Mouse (Mus musculus) lung, postnatal 0 days (tissue): ENCODE results near the gene Gm45021. TPM values are rescaled to one million over a fixed set of nuclear protein-coding genes. Genes with fewer than 3 reads are reported as not detected.

Experiments used
- ATAC-seq: fragments of 200-750 bp; cut with Nextera tagmentation; 2 replicates; pipeline ENCODE4 v1.8.0; 2017; ENCODE audit warnings: moderate library complexity
- DNase-seq: peaks from one replicate; pipeline ENCODE4 v3.0.0-alpha.2; 2016; ENCODE audit warnings: low spot score
- H3K27ac ChIP-seq: fragments of 300-500 bp; sonication (generic); 2 replicates; pipeline ENCODE4 v1.5.1; 2014; ENCODE audit warnings: antibody characterized with exemption, mild to moderate bottlenecking, low read length, mixed read lengths
- H3K27me3 ChIP-seq: fragments of 300-500 bp; sonication (generic); replicated peaks from 2 replicates; pipeline ENCODE4 v1.6.1; 2014; ENCODE audit warnings: low read length, mixed read lengths; ENCODE audit not compliant: insufficient read depth
- H3K36me3 ChIP-seq: fragments of 300-500 bp; sonication (generic); 2 replicates; pipeline ENCODE4 v1.6.1; 2014; ENCODE audit warnings: low read length, mixed read lengths; ENCODE audit not compliant: insufficient read depth
- H3K4me1 ChIP-seq: fragments of 300-500 bp; sonication (generic); 2 replicates; pipeline ENCODE4 v1.6.1; 2014; ENCODE audit warnings: antibody characterized with exemption, low read depth, low read length, mixed read lengths; ENCODE audit not compliant: insufficient read depth
- H3K4me2 ChIP-seq: fragments of 300-500 bp; sonication (generic); replicated peaks from 2 replicates; pipeline ENCODE4 v1.6.1; 2014; ENCODE audit warnings: low read depth, mild to moderate bottlenecking, low read length, moderate library complexity, mixed read lengths
- H3K4me3 ChIP-seq: fragments of 300-500 bp; sonication (generic); 2 replicates; pipeline ENCODE4 v1.5.1; 2014; ENCODE audit warnings: low read depth, low read length
- H3K9ac ChIP-seq: fragments of 300-500 bp; sonication (generic); replicated peaks from 2 replicates; pipeline ENCODE4 v1.6.1; 2014; ENCODE audit warnings: low read depth, mild to moderate bottlenecking
- H3K9me3 ChIP-seq: fragments of 300-500 bp; sonication (generic); 2 replicates; pipeline ENCODE4 v1.6.1; 2016; ENCODE audit warnings: low read length, mixed read lengths
- CTCF ChIP-seq: IDR thresholded peaks from 2 replicates; pipeline ENCODE4 v1.5.1; 2016; ENCODE audit warnings: antibody characterized with exemption, mild to moderate bottlenecking
- EP300 ChIP-seq: IDR thresholded peaks from 2 replicates; pipeline ENCODE4 v1.6.1; 2016; ENCODE audit warnings: antibody characterized with exemption, mild to moderate bottlenecking, control low read depth
- WGBS: fragments of 180-500 bp; shearing (Covaris S2); extraction: QIAGEN DNeasy Blood & Tissue Kit; methylation state at CpG from one replicate; pipeline ENCODE4 v1.1.7; 2014; 5-methylcytosine and 5-hydroxymethylcytosine counted together
- polyA plus RNA-seq: library from polyadenylated mRNA; unstranded; fragments of >200 nt; fragmentation: Nextera tagmentation; extraction: Ambion mirVana; gene quantifications from 2 replicates; pipeline ENCODE4 v1.2.1, GENCODE M21; 2015

Gm45021 gene
- polyA plus RNA-seq, 1 experiment from 2014 or later = not detected

DNA sequence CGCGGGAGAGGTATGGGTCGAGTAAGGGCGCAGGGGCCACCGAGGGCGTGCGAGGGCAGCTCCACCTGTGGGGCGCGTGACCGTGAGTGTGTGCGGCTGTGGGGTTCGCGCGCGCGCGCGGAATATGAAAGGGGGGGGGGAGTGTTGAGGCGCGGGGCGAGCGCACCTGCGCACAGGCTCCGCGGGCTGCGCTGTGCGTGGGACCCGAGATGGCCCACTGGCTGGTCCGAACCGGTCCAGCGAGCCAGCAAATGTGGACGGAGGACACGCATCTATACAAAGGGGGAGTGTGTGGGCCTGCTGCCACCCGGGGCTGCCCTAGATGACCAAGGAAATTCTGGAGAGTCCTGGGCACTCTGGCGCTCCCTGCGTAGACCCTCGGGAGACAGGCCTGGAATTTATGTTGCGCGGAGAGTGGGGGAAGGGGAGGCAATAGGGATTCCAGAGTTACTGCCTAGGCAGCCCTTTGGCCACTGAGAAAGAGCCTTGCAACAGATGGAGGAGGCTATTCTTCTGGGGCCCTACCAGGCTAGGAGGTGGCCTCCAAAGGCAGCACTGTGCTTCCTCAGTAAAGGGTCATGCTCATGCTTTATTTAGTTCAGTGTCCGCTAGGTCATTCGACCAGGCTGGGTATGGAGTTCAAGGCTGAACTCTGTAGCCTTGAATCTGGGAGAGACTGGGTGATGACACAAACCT lies 4.8 kb downstream of the Gm45021 start:
- peak overlapping the region; percentile 92 for H3K4me2 ChIP-seq
- H3K9ac ChIP-seq = peak overlapping the region; percentile 66
- TF ChIP-seq CTCF (peak; percentile 3; the same call in 1 of the 2 replicates), EP300 (no peak)
- H3K9me3 ChIP-seq = peaks cover 10% of the 10 kb centered on the region
- peak overlapping the region; percentile 77 for H3K4me3 ChIP-seq
- H3K27me3 ChIP-seq = no peaks in the 10 kb centered on the region
- H3K27ac ChIP-seq = peak overlapping the region; percentile 85
- peaks cover 22% of the 10 kb centered on the region; the same call in 1 of the 2 replicates for H3K36me3 ChIP-seq
- ATAC-seq (peak; percentile 66), DNase-seq (peak; percentile 44)
- WGBS = under 1% methylated on average over 35 of the region's 41 CpGs
- H3K4me1 ChIP-seq = peaks cover 14% of the 10 kb centered on the region

GRCm38 (mm10) chr6:48595278-48595677 lies 5.9 kb downstream of the Gm45021 start:
- Histone ChIP-seq H3K9ac (no peak overlapping the region), H3K27ac (no peak overlapping the region), H3K27me3 (no peaks in the 10 kb centered on the region), H3K4me2 (peak overlapping the region; percentile 92; the same call in 1 of the 2 replicates), H3K9me3 (peaks cover 10% of the 10 kb centered on the region), H3K4me1 (peaks cover 14% of the 10 kb centered on the region), H3K36me3 (peaks cover 22% of the 10 kb centered on the region; the same call in 1 of the 2 replicates), H3K4me3 (no peak overlapping the region)
- no peak for ATAC-seq
- DNase-seq = no peak
- WGBS = 44% methylated on average over 1 of the region's 1 CpGs
- TF ChIP-seq EP300 (no peak), CTCF (no peak)

DNA sequence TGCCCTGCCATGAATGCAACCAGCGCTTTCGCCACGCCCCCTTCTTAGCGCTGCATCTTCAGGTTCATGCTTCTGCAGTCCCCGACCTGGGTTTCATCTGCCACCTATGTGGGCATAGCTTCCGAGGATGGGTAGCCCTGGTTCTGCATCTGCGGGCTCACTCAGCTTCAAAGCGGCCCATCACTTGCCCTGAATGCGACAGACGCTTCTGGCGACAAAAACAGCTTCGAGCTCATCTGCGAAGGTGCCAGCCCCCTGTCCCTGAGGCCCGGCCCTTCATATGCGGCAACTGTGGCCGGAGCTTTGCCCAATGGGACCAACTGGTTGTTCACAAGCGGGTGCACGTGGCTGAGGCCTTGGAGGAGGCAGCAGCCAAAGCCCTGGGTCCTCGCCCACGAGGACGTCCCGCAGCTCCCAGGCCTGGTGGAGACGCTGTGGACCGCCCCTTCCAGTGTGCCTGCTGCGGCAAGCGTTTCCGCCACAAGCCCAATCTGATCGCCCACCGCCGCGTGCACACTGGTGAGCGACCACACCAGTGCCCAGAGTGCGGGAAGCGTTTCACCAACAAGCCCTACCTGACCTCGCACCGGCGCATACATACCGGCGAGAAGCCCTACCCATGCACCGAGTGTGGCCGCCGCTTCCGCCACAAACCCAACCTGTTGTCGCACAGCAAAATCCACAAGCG lies 7.3 kb downstream of the Gm45021 start:
- no peak overlapping the region for H3K9ac ChIP-seq
- H3K36me3 ChIP-seq = peaks cover 22% of the 10 kb centered on the region; the same call in 1 of the 2 replicates
- H3K4me2 ChIP-seq = no peak overlapping the region
- WGBS = 97% methylated on average over 45 of the region's 45 CpGs
- ATAC-seq (no peak), DNase-seq (no peak)
- peaks cover 10% of the 10 kb centered on the region for H3K9me3 ChIP-seq
- no peak overlapping the region for H3K27ac ChIP-seq
- H3K4me3 ChIP-seq = no peak overlapping the region
- no peaks in the 10 kb centered on the region for H3K27me3 ChIP-seq
- TF ChIP-seq EP300 (no peak), CTCF (no peak)
- H3K4me1 ChIP-seq = peaks cover 14% of the 10 kb centered on the region

GRCm38 (mm10) chr6:48597233-48597625 lies 7.8 kb downstream of the Gm45021 start:
- WGBS = 95% methylated on average over 27 of the region's 27 CpGs
- no peak overlapping the region for H3K4me3 ChIP-seq
- no peak overlapping the region for H3K9ac ChIP-seq
- ATAC-seq (no peak), DNase-seq (no peak)
- no peak overlapping the region for H3K4me2 ChIP-seq
- TF ChIP-seq EP300 (no peak), CTCF (no peak)
- no peaks in the 10 kb centered on the region for H3K27me3 ChIP-seq
- peaks cover 10% of the 10 kb centered on the region for H3K9me3 ChIP-seq
- H3K36me3 ChIP-seq = peaks cover 22% of the 10 kb centered on the region; the same call in 1 of the 2 replicates
- H3K27ac ChIP-seq = no peak overlapping the region
- peaks cover 14% of the 10 kb centered on the region for H3K4me1 ChIP-seq

GRCm38 (mm10) chr6:48600594-48600993 lies 11.2 kb downstream of the Gm45021 start:
- Histone ChIP-seq H3K36me3 (peaks cover 22% of the 10 kb centered on the region; the same call in 1 of the 2 replicates), H3K27me3 (no peaks in the 10 kb centered on the region), H3K4me3 (no peak overlapping the region), H3K9me3 (peaks cover 10% of the 10 kb centered on the region), H3K27ac (no peak overlapping the region), H3K9ac (no peak overlapping the region), H3K4me2 (no peak overlapping the region), H3K4me1 (no peaks in the 10 kb centered on the region)
- WGBS = 92% methylated on average over 1 of the region's 1 CpGs
- TF ChIP-seq CTCF (no peak), EP300 (no peak)
- ATAC-seq (no peak), DNase-seq (no peak)

DNA sequence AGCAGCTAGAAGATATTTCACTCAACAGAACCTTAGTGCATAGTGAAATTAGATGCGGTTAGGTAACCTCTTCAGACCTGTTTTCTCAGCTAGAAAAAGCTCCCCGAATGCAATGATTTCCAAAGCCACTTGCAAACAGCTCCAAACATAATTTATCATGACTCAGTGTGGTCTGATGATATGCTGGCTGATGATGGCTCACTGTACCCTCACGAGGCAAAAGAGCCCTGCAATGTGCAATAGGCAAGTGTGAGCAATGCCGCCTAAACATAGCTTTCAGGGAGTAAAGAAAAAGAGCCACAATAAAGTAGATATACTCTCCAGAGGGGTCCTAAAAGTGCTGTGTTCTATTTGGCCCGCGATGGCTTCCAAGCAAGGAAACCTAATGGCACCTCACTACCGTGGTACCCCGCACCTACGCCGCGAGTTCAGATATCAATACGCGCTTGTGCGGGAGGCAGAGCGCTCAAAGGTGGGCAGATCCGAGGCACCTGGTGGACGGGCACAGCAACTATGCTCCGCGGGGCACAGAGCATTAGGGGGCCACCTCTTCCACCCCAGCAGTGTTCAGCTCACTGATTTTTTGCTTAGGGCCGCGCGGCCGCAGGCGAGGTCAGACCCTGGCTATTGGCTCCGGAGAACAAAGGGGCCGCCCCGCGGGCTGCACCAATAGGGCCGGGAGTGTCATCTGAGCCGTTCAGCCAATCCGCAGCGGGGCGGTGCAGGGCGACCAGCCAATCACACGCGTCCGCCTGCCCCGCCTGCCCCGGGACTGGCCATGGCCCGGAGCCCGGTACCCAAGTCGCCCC lies 12.1 kb downstream of the Gm45021 start, which contains the start of gene Zfp775:
TSS of gene Zfp775 (plus strand) at position 793 of the 809 bp plus-strand sequence.
- Histone ChIP-seq H3K4me1 (no peaks in the 10 kb centered on the region), H3K4me3 (peak within 1 kb of the TSS; percentile 56), H3K27ac (peak within 1 kb of the TSS; percentile 85), H3K9me3 (peaks cover 8% of the 10 kb centered on the region), H3K9ac (peak within 1 kb of the TSS; percentile 51), H3K4me2 (peak within 1 kb of the TSS; percentile 88), H3K36me3 (peaks cover 15% of the 10 kb centered on the region; the same call in 1 of the 2 replicates), H3K27me3 (no peaks in the 10 kb centered on the region)
- ATAC-seq = peak; percentile 100
- DNase-seq = peak; percentile 97
- TF ChIP-seq EP300 (no peak), CTCF (peak; percentile 19)
- 6% methylated on average over 42 of the region's 42 CpGs for WGBS
